ENCODE assay signal across 22 mouse cellular contexts in genomic region chr4:46221090-46221489, GRCm38 (mm10). TPM values are rescaled to one million over a fixed set of nuclear protein-coding genes. Genes with fewer than 3 reads are reported as not detected.
A peak's percentile ranks its signal among the peaks of the same experiment; 100 is the strongest.
DNase-seq lines count a peak whose midpoint lies in the region; ATAC-seq lines count a peak whose summit lies in the region.
"Had no signal": no experiment of that assay in that cellular context is flagged by ENCODE, and none has a peak within 500 bp of the region (broad histone marks: within the 10 kb centered on the region; RNA-seq: fewer than 3 reads in every experiment).

No protein-coding gene starts in this region.

- no peak overlapping the region for H3K4me3 ChIP-seq in intestine, embryonic 16.5 days (ENCODE audit: low read length)
- H3K4me3 ChIP-seq: embryonic facial prominence, embryonic 13.5 days; embryonic facial prominence, embryonic 15.5 days; erythroblast, embryonic 14.5 days; forebrain, embryonic 10.5 days; forebrain, embryonic 12.5 days had no signal

- WGBS in intestine, embryonic 16.5 days: 73% methylated on average over 3 of the region's 3 CpGs

- H3K9me3 ChIP-seq in intestine, embryonic 16.5 days (ENCODE audit: control insufficient read depth, low read length): no peaks in the 10 kb centered on the region
- H3K9me3 ChIP-seq: embryonic facial prominence, embryonic 13.5 days; embryonic facial prominence, embryonic 15.5 days; forebrain, embryonic 10.5 days; forebrain, embryonic 12.5 days had no signal

- ATAC-seq in intestine, embryonic 16.5 days: peak; percentile 77
- ATAC-seq: forebrain, embryonic 14.5 days; forebrain, embryonic 16.5 days had no signal

- H3K27me3 ChIP-seq in intestine, embryonic 16.5 days (replicated peaks; ENCODE audit: control insufficient read depth, insufficient read depth, low read length): no peaks in the 10 kb centered on the region
- H3K27me3 ChIP-seq: embryonic facial prominence, embryonic 13.5 days; embryonic facial prominence, embryonic 15.5 days had no signal

- no peak overlapping the region for H3K4me2 ChIP-seq in intestine, embryonic 16.5 days (ENCODE audit: low read depth, low read length)
- H3K4me2 ChIP-seq: embryonic facial prominence, embryonic 13.5 days; embryonic facial prominence, embryonic 15.5 days; forebrain, embryonic 12.5 days had no signal

- no peaks in the 10 kb centered on the region for H3K36me3 ChIP-seq in intestine, embryonic 16.5 days (ENCODE audit: control insufficient read depth, insufficient read depth, low read length)
- H3K36me3 ChIP-seq: embryonic facial prominence, embryonic 13.5 days; embryonic facial prominence, embryonic 15.5 days; forebrain, embryonic 10.5 days; forebrain, embryonic 12.5 days had no signal

- no peak overlapping the region for H3K9ac ChIP-seq in intestine, embryonic 16.5 days (ENCODE audit: low read depth, low read length)
- H3K9ac ChIP-seq: embryonic facial prominence, embryonic 13.5 days; embryonic facial prominence, embryonic 15.5 days; forebrain, embryonic 12.5 days had no signal

- H3K27ac ChIP-seq in intestine, embryonic 16.5 days (ENCODE audit: low read length): no peak overlapping the region
- H3K27ac ChIP-seq: embryonic facial prominence, embryonic 13.5 days; embryonic facial prominence, embryonic 15.5 days; forebrain, embryonic 10.5 days; forebrain, embryonic 12.5 days had no signal

- DNase-seq in kidney, postnatal 10 days: peak; percentile 0
- no peak for DNase-seq in kidney, postnatal 25 days
- no peak for DNase-seq in retina, postnatal 1 day
- no peak for DNase-seq in urinary bladder, postnatal 4 days (ENCODE audit: low spot score in 2 of 2)
- DNase-seq: adrenal gland, adult 2 months; adrenal gland, postnatal 10 days; adrenal gland, postnatal 25 days; cerebellum, adult 11 months; cerebellum, adult 18-20 months; cerebellum, adult 8-10 months; cerebellum, adult 9-11 months; cerebellum, postnatal 14 days; cerebellum, postnatal 36 days; embryo, embryonic 11 days had no signal

- H3K4me1 ChIP-seq in intestine, embryonic 16.5 days (ENCODE audit: control insufficient read depth, insufficient read depth, low read length): no peaks in the 10 kb centered on the region
- H3K4me1 ChIP-seq: embryonic facial prominence, embryonic 13.5 days; embryonic facial prominence, embryonic 15.5 days; forebrain, embryonic 10.5 days; forebrain, embryonic 12.5 days had no signal

RNA-seq across cellular contexts. Expression of gene Xpa, which starts 25.0 kb away (rescaled TPM):
- polyA plus RNA-seq in intestine, embryonic 16.5 days (2015; fragmentation: Nextera tagmentation; extraction: Ambion mirVana): 16.3 and 17.0 TPM in 2 replicates
